Mouse (Mus musculus) cortical plate, adult 2 months (tissue): ENCODE measurements at regions not wholly inside any gene's neighbourhood (a gene's known extent, or its start where the extent isn't known, plus 50 kb on each side); places are given as distances from the start of the nearest gene placed in this dataset.

Experiments used
- H3K27ac ChIP-seq: fragments of 200-500 bp; 2 replicates; pipeline ENCODE4 v1.5.1; 2012; ENCODE audit warnings: low read length, control low read depth, inconsistent platforms; ENCODE audit not compliant: insufficient read depth
- H3K4me1 ChIP-seq: fragments of 200-500 bp; 2 replicates; pipeline ENCODE4 v1.6.1; 2011; ENCODE audit warnings: low read length; ENCODE audit not compliant: control insufficient read depth, insufficient read depth
- H3K4me3 ChIP-seq: fragments of 200-500 bp; 2 replicates; pipeline ENCODE4 v1.5.1; 2011; ENCODE audit warnings: mild to moderate bottlenecking, low read length, control low read depth; ENCODE audit not compliant: insufficient read depth
- CTCF ChIP-seq: fragments of 200-500 bp; IDR thresholded peaks from 2 replicates; pipeline ENCODE4 v1.5.1; 2011; ENCODE audit warnings: mild to moderate bottlenecking, control low read depth, low read length; ENCODE audit not compliant: insufficient read depth; ENCODE audit errors: extremely low read depth
- POLR2A ChIP-seq: fragments of 200-500 bp; IDR thresholded peaks from 2 replicates; pipeline ENCODE4 v1.6.1; 2011; ENCODE audit warnings: mild to moderate bottlenecking, low read length, control low read depth; ENCODE audit not compliant: insufficient read depth; ENCODE audit errors: extremely low read depth

- no peaks in the 10 kb centered on the region; the same call in 1 of the 2 replicates for H3K4me1 ChIP-seq
- H3K4me3 ChIP-seq, result no peak overlapping the region
- no peak for TF ChIP-seq CTCF
- no peak for TF ChIP-seq POLR2A
- H3K27ac ChIP-seq, result no peak overlapping the region; the same call in 1 of the 2 replicates
Observed at GRCm38 (mm10) chr3:143738676-143739075, 466.3 kb downstream of the Lmo4 start.

GRCm38 (mm10) chr3:143737844-143738243, 467.2 kb downstream of the Lmo4 start:
- Histone ChIP-seq H3K4me1 (no peaks in the 10 kb centered on the region), H3K4me3 (no peak overlapping the region), H3K27ac (no peak overlapping the region)
- no peak for TF ChIP-seq POLR2A

- Histone ChIP-seq H3K27ac (no peak overlapping the region), H3K4me3 (no peak overlapping the region), H3K4me1 (no peaks in the 10 kb centered on the region)
- no peak for TF ChIP-seq CTCF
- TF ChIP-seq POLR2A, result no peak
Observed at GRCm38 (mm10) chr3:143736651-143737398, 468.2 kb downstream of the Lmo4 start.

DNA sequence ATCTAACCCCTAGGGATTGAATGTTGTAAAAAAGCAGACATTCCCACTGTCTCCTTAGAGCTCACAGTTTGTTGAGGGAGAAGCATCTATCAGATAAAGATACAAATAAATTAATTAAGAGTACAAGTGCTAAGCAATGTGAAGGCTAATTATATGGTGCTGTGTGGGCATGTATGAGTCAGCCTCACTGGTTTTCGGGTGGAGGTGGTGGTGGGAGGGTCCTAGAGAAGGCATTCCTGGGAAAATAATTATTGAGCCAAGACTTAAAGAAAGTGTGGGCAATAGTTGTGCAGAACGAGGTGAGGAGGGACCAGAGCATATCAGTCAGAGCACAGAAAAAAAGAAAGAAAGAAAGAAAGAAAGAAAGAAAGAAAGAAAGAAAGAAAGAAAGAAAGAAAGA, 470.2 kb downstream of the Lmo4 start:
- Histone ChIP-seq H3K4me3 (no peak overlapping the region), H3K4me1 (no peaks in the 10 kb centered on the region), H3K27ac (no peak overlapping the region)
- TF ChIP-seq CTCF, result no peak
- no peak for TF ChIP-seq POLR2A

GRCm38 (mm10) chr3:143732966-143733725, 471.9 kb downstream of the Lmo4 start:
- no peak for TF ChIP-seq CTCF
- TF ChIP-seq POLR2A, result no peak
- Histone ChIP-seq H3K4me3 (no peak overlapping the region), H3K27ac (no peak overlapping the region), H3K4me1 (no peaks in the 10 kb centered on the region)

- Histone ChIP-seq H3K27ac (no peak overlapping the region), H3K4me1 (no peaks in the 10 kb centered on the region), H3K4me3 (no peak overlapping the region)
- TF ChIP-seq CTCF (no peak), POLR2A (no peak)
Observed at GRCm38 (mm10) chr3:143729473-143730076, 475.4 kb downstream of the Lmo4 start.

- no peaks in the 10 kb centered on the region for H3K4me1 ChIP-seq
- no peak for TF ChIP-seq POLR2A
- TF ChIP-seq CTCF, result no peak
- H3K27ac ChIP-seq, result no peak overlapping the region
- H3K4me3 ChIP-seq, result no peak overlapping the region
Observed at GRCm38 (mm10) chr3:143722571-143722970, 482.4 kb downstream of the Lmo4 start.

GRCm38 (mm10) chr3:143722082-143722481, 482.9 kb downstream of the Lmo4 start:
- Histone ChIP-seq H3K4me1 (no peaks in the 10 kb centered on the region), H3K27ac (no peak overlapping the region), H3K4me3 (no peak overlapping the region)
- no peak for TF ChIP-seq CTCF
- no peak for TF ChIP-seq POLR2A

GRCm38 (mm10) chr3:143713183-143713582, 491.8 kb downstream of the Lmo4 start:
- TF ChIP-seq CTCF (no peak), POLR2A (no peak)
- Histone ChIP-seq H3K4me3 (no peak overlapping the region), H3K27ac (no peak overlapping the region), H3K4me1 (0 out of 2 replicates have a peak, but pooled peaks cover 1% of the 10 kb centered on the region)

DNA sequence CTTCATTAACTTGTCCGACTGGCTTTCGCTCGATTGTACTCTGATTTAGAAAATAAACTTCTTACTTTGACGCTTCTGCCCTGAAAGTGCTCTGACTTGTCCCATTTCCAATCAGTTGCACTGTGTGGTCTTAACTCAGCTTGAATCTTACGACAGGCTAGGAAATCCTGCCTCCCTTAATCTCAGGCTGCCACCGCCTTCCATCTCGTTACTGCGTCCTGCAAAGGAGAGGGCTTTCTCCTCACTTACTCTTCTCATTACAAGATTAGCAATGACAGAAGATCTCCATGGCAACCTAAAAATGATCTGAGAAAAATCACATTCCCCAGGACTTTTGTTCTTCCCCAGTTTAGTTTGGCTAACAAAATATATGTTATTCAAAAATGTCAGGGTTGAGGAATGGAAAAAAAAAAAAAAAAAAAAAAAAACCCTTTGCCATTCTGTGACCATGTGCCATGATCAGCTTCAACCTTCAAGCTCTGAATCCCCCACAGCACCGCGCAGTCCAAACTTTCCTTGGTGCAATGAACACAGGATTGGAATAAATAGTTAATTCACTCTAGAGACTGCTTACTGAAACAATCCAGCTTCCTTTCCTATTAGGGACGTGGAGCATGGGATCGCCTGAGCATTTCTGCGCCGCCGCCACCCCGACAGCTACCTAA, 494.1 kb downstream of the Lmo4 start:
- H3K27ac ChIP-seq, result no peak overlapping the region
- H3K4me3 ChIP-seq, result no peak overlapping the region
- 0 out of 2 replicates have a peak, but pooled peaks cover 1% of the 10 kb centered on the region for H3K4me1 ChIP-seq
- TF ChIP-seq POLR2A, result no peak
- no peak for TF ChIP-seq CTCF
